Mouse (Mus musculus): ENCODE measurements around the gene Qtrt2. TPM values are rescaled to one million over a fixed set of nuclear protein-coding genes. Genes with fewer than 3 reads are reported as not detected.

Gene Qtrt2
- polyA plus RNA-seq, 1 experiment from 2014 or later, result 9.3 TPM

DNA sequence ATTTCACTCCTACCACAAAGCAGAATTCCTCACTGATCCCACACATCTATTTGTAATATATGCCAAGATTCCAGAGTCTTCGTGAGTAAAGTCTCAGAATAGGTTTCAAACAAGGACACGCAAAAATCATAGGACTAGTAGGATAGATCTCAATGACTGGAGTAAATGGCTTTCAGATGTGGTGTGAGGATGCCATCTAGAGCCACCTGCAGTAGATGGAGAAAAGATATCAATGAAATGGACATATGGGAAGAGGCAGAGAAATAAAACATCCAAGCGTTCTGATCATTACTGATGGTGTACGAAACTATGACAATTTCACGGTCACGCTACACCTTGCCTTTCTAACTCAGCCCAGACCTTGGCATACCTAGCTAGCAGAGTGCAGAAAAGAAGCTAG, 108.2 kb downstream of the Qtrt2 start:
- no peak overlapping the region for H3K4me3 ChIP-seq (ENCODE audit: low read depth, low read length)
- ATAC-seq (no peak), DNase-seq (ENCODE audit: low spot score) (no peak)
- no peak overlapping the region for H3K4me2 ChIP-seq (replicated peaks; ENCODE audit: low read depth, low read length)
- H3K36me3 ChIP-seq (ENCODE audit: insufficient read depth, low read length), result no peaks in the 10 kb centered on the region
- no peaks in the 10 kb centered on the region for H3K4me1 ChIP-seq (ENCODE audit: insufficient read depth, low read depth, low read length)
- no peaks in the 10 kb centered on the region for H3K9me3 ChIP-seq (ENCODE audit: low read length)
- H3K27me3 ChIP-seq (replicated peaks; ENCODE audit: insufficient read depth, low read length), result no peaks in the 10 kb centered on the region
- TF ChIP-seq CTCF (IDR thresholded peaks at IDR 0.05) (no peak), EP300 (IDR thresholded peaks at IDR 0.05) (no peak)
- no peak overlapping the region for H3K27ac ChIP-seq (ENCODE audit: low read length)
- WGBS, result 92% methylated on average over 6 of the region's 6 CpGs
- no peak overlapping the region for H3K9ac ChIP-seq (replicated peaks; ENCODE audit: low read depth)

- Histone ChIP-seq H3K9ac (replicated peaks; ENCODE audit: low read depth) (no peak overlapping the region), H3K4me3 (ENCODE audit: low read depth, low read length) (no peak overlapping the region), H3K9me3 (ENCODE audit: low read length) (no peaks in the 10 kb centered on the region), H3K4me2 (replicated peaks; ENCODE audit: low read depth, low read length) (no peak overlapping the region), H3K4me1 (ENCODE audit: insufficient read depth, low read depth, low read length) (no peaks in the 10 kb centered on the region), H3K27me3 (replicated peaks; ENCODE audit: insufficient read depth, low read length) (no peaks in the 10 kb centered on the region), H3K36me3 (ENCODE audit: insufficient read depth, low read length) (no peaks in the 10 kb centered on the region), H3K27ac (ENCODE audit: low read length) (no peak overlapping the region)
- WGBS, result 77% methylated on average over 4 of the region's 5 CpGs
- TF ChIP-seq EP300 (IDR thresholded peaks at IDR 0.05) (no peak), CTCF (IDR thresholded peaks at IDR 0.05) (no peak)
- no peak for ATAC-seq
- no peak for DNase-seq (ENCODE audit: low spot score)
Measured at GRCm38 (mm10) chr16:43816321-43816720, 110.3 kb downstream of the Qtrt2 start.

DNA sequence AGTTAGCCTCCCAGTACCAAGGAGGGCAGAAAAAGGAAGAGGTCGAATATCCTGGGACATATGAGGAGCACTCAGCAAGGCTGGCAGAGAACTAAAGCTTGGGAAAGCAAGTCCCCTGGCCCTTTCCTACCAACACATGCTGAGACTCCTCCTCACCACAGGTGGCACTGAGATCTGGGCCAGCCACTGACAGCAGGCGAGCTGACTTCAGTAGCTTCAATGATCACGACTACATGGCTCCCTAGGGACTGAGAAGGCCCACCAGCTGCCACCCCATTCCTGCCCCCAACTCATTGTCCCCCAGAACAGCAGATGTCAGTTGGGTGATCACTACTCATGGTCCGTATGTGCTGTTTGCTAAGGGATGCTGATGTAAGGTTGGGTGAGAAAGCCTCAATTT, 112.0 kb downstream of the Qtrt2 start:
- Histone ChIP-seq H3K4me2 (replicated peaks; ENCODE audit: low read depth, low read length) (no peak overlapping the region), H3K9ac (replicated peaks; ENCODE audit: low read depth) (no peak overlapping the region), H3K27ac (ENCODE audit: low read length) (no peak overlapping the region), H3K4me1 (ENCODE audit: insufficient read depth, low read depth, low read length) (no peaks in the 10 kb centered on the region), H3K27me3 (replicated peaks; ENCODE audit: insufficient read depth, low read length) (no peaks in the 10 kb centered on the region), H3K9me3 (ENCODE audit: low read length) (no peaks in the 10 kb centered on the region), H3K4me3 (ENCODE audit: low read depth, low read length) (no peak overlapping the region), H3K36me3 (ENCODE audit: insufficient read depth, low read length) (no peaks in the 10 kb centered on the region)
- ATAC-seq, result no peak
- TF ChIP-seq CTCF (IDR thresholded peaks at IDR 0.05) (no peak), EP300 (IDR thresholded peaks at IDR 0.05) (no peak)
- WGBS, result 64% methylated on average over 4 of the region's 4 CpGs
- no peak for DNase-seq (ENCODE audit: low spot score)

Other genes with a start within 250 kb of the Qtrt2 start
- gene Drd3, start 172.8 kb downstream of the Qtrt2 start, polyA plus RNA-seq (2015; fragmentation: Nextera tagmentation; extraction: Ambion mirVana), result not detected in 2 replicates
- gene Ccdc191, start 37.0 kb downstream of the Qtrt2 start, polyA plus RNA-seq (2015; fragmentation: Nextera tagmentation; extraction: Ambion mirVana), result 11.0 and 11.9 TPM in 2 replicates
- 1.1 and 1.5 TPM in 2 replicates for gene Zdhhc23, start 53.0 kb upstream of the Qtrt2 start, polyA plus RNA-seq (2015; fragmentation: Nextera tagmentation; extraction: Ambion mirVana)
- 4.1 TPM in 2 replicates for gene Gramd1c, start 136.5 kb upstream of the Qtrt2 start, polyA plus RNA-seq (2015; fragmentation: Nextera tagmentation; extraction: Ambion mirVana)
- 77.7 and 87.3 TPM in 2 replicates for gene Atp6v1a, start 212.9 kb upstream of the Qtrt2 start, polyA plus RNA-seq (2015; fragmentation: Nextera tagmentation; extraction: Ambion mirVana)
- gene Naa50, start 213.0 kb upstream of the Qtrt2 start, polyA plus RNA-seq (2015; fragmentation: Nextera tagmentation; extraction: Ambion mirVana), result 30.0 and 34.7 TPM in 2 replicates
- 2.4 and 2.5 TPM in 2 replicates for gene Usf3, start 246.4 kb upstream of the Qtrt2 start, polyA plus RNA-seq (2015; fragmentation: Nextera tagmentation; extraction: Ambion mirVana)